25 mouse cellular contexts compared by ENCODE assay signal in genomic region chr15:42304097-42304496, GRCm38 (mm10).
"Had no signal": no experiment of that assay in that cellular context is flagged by ENCODE, and none has a peak within 500 bp of the region (broad histone marks: within the 10 kb centered on the region; RNA-seq: fewer than 3 reads in every experiment).

No protein-coding gene starts in this region.

- H3K9me3 ChIP-seq: liver, embryonic 12.5 days; liver, embryonic 15.5 days; lung, embryonic 15.5 days; stomach, embryonic 15.5 days had no signal

- H3K36me3 ChIP-seq: liver, embryonic 12.5 days; liver, embryonic 15.5 days; lung, embryonic 15.5 days; stomach, embryonic 15.5 days had no signal

- H3K9ac ChIP-seq: liver, embryonic 12.5 days; liver, embryonic 15.5 days; lung, embryonic 15.5 days; stomach, embryonic 15.5 days had no signal

- H3K4me2 ChIP-seq: liver, embryonic 12.5 days; liver, embryonic 15.5 days; lung, embryonic 15.5 days; midbrain, embryonic 11.5 days; stomach, embryonic 15.5 days had no signal

- H3K27ac ChIP-seq: kidney, postnatal 0 days; layer of hippocampus, adult 2 months; left cerebral cortex, adult 2 months; liver, embryonic 12.5 days; liver, embryonic 15.5 days; lung, embryonic 15.5 days; stomach, embryonic 15.5 days had no signal

- H3K4me3 ChIP-seq: layer of hippocampus, adult 2 months; left cerebral cortex, adult 2 months; liver, embryonic 12.5 days; liver, embryonic 15.5 days; lung, embryonic 15.5 days; stomach, embryonic 15.5 days had no signal

- H3K27me3 ChIP-seq: liver, embryonic 12.5 days; liver, embryonic 15.5 days; lung, embryonic 15.5 days; stomach, embryonic 15.5 days had no signal

- ATAC-seq: inflammation-experienced regulatory T-cells, adult 6 months; intestine, embryonic 16.5 days; liver, embryonic 12.5 days had no signal

- H3K4me1 ChIP-seq: liver, embryonic 12.5 days; liver, embryonic 15.5 days; lung, embryonic 15.5 days; stomach, embryonic 15.5 days had no signal

- DNase-seq: kidney, adult 18-20 months; kidney, adult 9 months; kidney, postnatal 25 days; layer of hippocampus, adult 9-11 months; layer of hippocampus, postnatal 36 days; left cerebral cortex, postnatal 4 days; liver; lung, adult 18-20 months; lung, postnatal 10 days; lung, postnatal 36 days; midbrain, embryonic 14.5 days; retina, postnatal 1 day; right cerebral cortex, postnatal 25 days; spleen, adult 18-20 months; thymus, postnatal 25 days had no signal
